Mouse (Mus musculus) bone marrow macrophage, adult 2 months (primary cell): ENCODE data around the gene Sept9. TPM values are rescaled to one million over a fixed set of nuclear protein-coding genes. Genes with fewer than 3 reads are reported as not detected.

Source experiments
- H3K27ac ChIP-seq: 2 replicates; pipeline ENCODE4 v1.5.1; 2012; ENCODE audit warnings: low read depth, low read length; ENCODE audit not compliant: insufficient read depth
- H3K4me1 ChIP-seq: 2 replicates; pipeline ENCODE4 v1.6.1; 2012; ENCODE audit warnings: low read length; ENCODE audit not compliant: control insufficient read depth, insufficient read depth
- H3K4me3 ChIP-seq: 2 replicates; pipeline ENCODE4 v1.5.1; 2012; ENCODE audit warnings: mild to moderate bottlenecking, low read length, moderate library complexity; ENCODE audit not compliant: insufficient read depth
- CTCF ChIP-seq: IDR thresholded peaks from 2 replicates; pipeline ENCODE4 v1.5.1; 2012; ENCODE audit warnings: low read depth, mild to moderate bottlenecking, low read length, moderate library complexity
- POLR2A ChIP-seq: IDR thresholded peaks from 2 replicates; pipeline ENCODE4 v1.6.1; 2012; ENCODE audit warnings: mild to moderate bottlenecking, low read depth, low read length, borderline replicate concordance
- polyA plus RNA-seq: library from polyadenylated mRNA; stranded (reverse); fragments of >200 nt; gene quantifications from 2 replicates; pipeline ENCODE4 v1.2.4, GENCODE M21; 2012; ENCODE audit not compliant: missing spikeins, insufficient read depth, insufficient read length

Sept9 gene
- polyA plus RNA-seq, 1 experiment = 123 TPM

- Histone ChIP-seq H3K4me1 (peaks cover 60% of the 10 kb centered on the region), H3K27ac (no peak overlapping the region), H3K4me3 (no peak overlapping the region)
- TF ChIP-seq POLR2A (no peak), CTCF (no peak)
Observed at GRCm38 (mm10) chr11:117347256-117347655, 147.8 kb downstream of the Sept9 start.

- peak overlapping the region; percentile 28 for H3K27ac ChIP-seq
- no peak for TF ChIP-seq POLR2A
- TF ChIP-seq CTCF = no peak
- no peak overlapping the region for H3K4me3 ChIP-seq
- peaks cover 72% of the 10 kb centered on the region for H3K4me1 ChIP-seq
Observed at GRCm38 (mm10) chr11:117348429-117349103, 149.1 kb downstream of the Sept9 start.

GRCm38 (mm10) chr11:117349429-117350363 is 150.2 kb downstream of the Sept9 start:
- H3K27ac ChIP-seq = peak overlapping the region; percentile 11
- no peak overlapping the region for H3K4me3 ChIP-seq
- peaks cover 66% of the 10 kb centered on the region for H3K4me1 ChIP-seq
- TF ChIP-seq POLR2A (no peak), CTCF (no peak)

- no peak for TF ChIP-seq POLR2A
- TF ChIP-seq CTCF = no peak
- H3K4me1 ChIP-seq = peaks cover 57% of the 10 kb centered on the region
- no peak overlapping the region for H3K27ac ChIP-seq
- no peak overlapping the region for H3K4me3 ChIP-seq
Observed at GRCm38 (mm10) chr11:117350462-117351222, 151.2 kb downstream of the Sept9 start.

GRCm38 (mm10) chr11:117353126-117353525 is 153.7 kb downstream of the Sept9 start:
- Histone ChIP-seq H3K4me3 (no peak overlapping the region), H3K27ac (no peak overlapping the region), H3K4me1 (peaks cover 45% of the 10 kb centered on the region)
- no peak for TF ChIP-seq CTCF
- TF ChIP-seq POLR2A = no peak

- TF ChIP-seq POLR2A (no peak), CTCF (no peak)
- no peak overlapping the region for H3K4me3 ChIP-seq
- H3K27ac ChIP-seq = no peak overlapping the region
- peaks cover 36% of the 10 kb centered on the region for H3K4me1 ChIP-seq
Observed at GRCm38 (mm10) chr11:117354107-117354506, 154.6 kb downstream of the Sept9 start.

- TF ChIP-seq POLR2A (no peak), CTCF (no peak)
- Histone ChIP-seq H3K4me1 (peaks cover 18% of the 10 kb centered on the region), H3K4me3 (no peak overlapping the region), H3K27ac (no peak overlapping the region)
Observed at GRCm38 (mm10) chr11:117356937-117357336, 157.5 kb downstream of the Sept9 start.

- TF ChIP-seq POLR2A (no peak), CTCF (peak; percentile 93)
- H3K4me1 ChIP-seq = peaks cover 10% of the 10 kb centered on the region
- H3K27ac ChIP-seq = no peak overlapping the region
- no peak overlapping the region for H3K4me3 ChIP-seq
Observed at GRCm38 (mm10) chr11:117357916-117358639, 158.6 kb downstream of the Sept9 start.

- no peak overlapping the region for H3K4me3 ChIP-seq
- no peaks in the 10 kb centered on the region for H3K4me1 ChIP-seq
Observed at GRCm38 (mm10) chr11:117359161-117359560, 159.7 kb downstream of the Sept9 start.

More at GRCm38 (mm10) chr11:117359161-117359560, 159.7 kb downstream of the Sept9 start:
- H3K27ac ChIP-seq = no peak overlapping the region
- TF ChIP-seq CTCF (no peak), POLR2A (no peak)
